Mouse (Mus musculus) gastrocnemius, postnatal 14 days (tissue): ENCODE measurements around the gene Usp40. TPM values are rescaled to one million over a fixed set of nuclear protein-coding genes. Genes with fewer than 3 reads are reported as not detected.
A peak's percentile ranks its signal among the peaks of the same experiment; 100 is the strongest.
"Not testable (repeated sequence)": the region's sequence is repeated elsewhere in the genome, so short reads cannot be mapped to it uniquely, and the experiment has no call there.

Source experiments
- DNase-seq: peaks from one replicate; pipeline ENCODE4 v3.0.0; 2021; ENCODE audit warnings: mixed read lengths
- intact Hi-C: fragments of 180-260 bp; cut with DNase I; formaldehyde crosslinking; loops from one replicate; pipeline ENCODE4 v1.15.1; 2025; ENCODE audit warnings: low total_unique reads
- long read RNA-seq, 2 experiments: library from polyadenylated mRNA; stranded (forward); transcript quantifications; one replicate each; pipeline ENCODE4 v2.0.0; 2021
- total RNA-seq, 2 experiments: library from RNA; stranded (reverse); gene quantifications; 2 replicates each; pipeline ENCODE4 v1.2.3; 2021

Gene Usp40
- 10 to 100 TPM; 11.4 to 12.5 TPM for total RNA-seq
- long read RNA-seq, experiment 1, partial matches to known transcripts, result 1 of 6 reads
- long read RNA-seq, experiment 1, other reads (novel, unspliced or antisense), result 1 of 6 reads
- long read RNA-seq, experiment 2, partial matches to known transcripts, result 2 of 7 reads
- long read RNA-seq, experiment 2, other reads (novel, unspliced or antisense), result 2 of 7 reads

GRCm38 (mm10) chr1:88008211-88008697 lies at the start of gene Usp40:
Gene Usp40, minus strand, starts transcription at chr1:88008551.
- intact Hi-C loops, result no loop called here
- peak; percentile 86 for DNase-seq

- DNase-seq, result no peak
- intact Hi-C loops, result no loop called here
Observed at GRCm38 (mm10) chr1:88055088-88055487, 46.7 kb upstream of the Usp40 start, which contains the start of gene Ugt1a10. Gene Ugt1a10, plus strand, starts transcription at chr1:88055388.

GRCm38 (mm10) chr1:88047408-88047807 lies 39.1 kb upstream of the Usp40 start:
- DNase-seq, intact Hi-C loops: not testable (repeated sequence)

GRCm38 (mm10) chr1:88044832-88045437 lies 36.6 kb upstream of the Usp40 start:
- intact Hi-C loops, DNase-seq: not testable (repeated sequence)

GRCm38 (mm10) chr1:88043044-88043443 lies 34.7 kb upstream of the Usp40 start:
- DNase-seq, intact Hi-C loops: not testable (repeated sequence)

GRCm38 (mm10) chr1:88025244-88025643 lies 16.9 kb upstream of the Usp40 start:
- DNase-seq, intact Hi-C loops: not testable (repeated sequence)

GRCm38 (mm10) chr1:88015371-88015770 lies 7.0 kb upstream of the Usp40 start:
- intact Hi-C loops, result no loop called here
- no peak for DNase-seq

GRCm38 (mm10) chr1:88014671-88015070 lies 6.3 kb upstream of the Usp40 start:
- DNase-seq, result no peak
- intact Hi-C loops, result no loop called here

GRCm38 (mm10) chr1:88014194-88014593 lies 5.8 kb upstream of the Usp40 start:
- intact Hi-C loops, result no loop called here

GRCm38 (mm10) chr1:88013726-88014125 lies 5.4 kb upstream of the Usp40 start:
- intact Hi-C loops, result no loop called here
- DNase-seq, result no peak

More at GRCm38 (mm10) chr1:88014194-88014593, 5.8 kb upstream of the Usp40 start:
- no peak for DNase-seq

- DNase-seq, result no peak
- intact Hi-C loops, result no loop called here
Observed at GRCm38 (mm10) chr1:88009521-88009920, 1.2 kb upstream of the Usp40 start.

GRCm38 (mm10) chr1:88008735-88009134 lies 384 bp upstream of the Usp40 start:
- intact Hi-C loops, result no loop called here
- DNase-seq, result no peak

GRCm38 (mm10) chr1:88007692-88008210 lies 600 bp downstream of the Usp40 start:
- DNase-seq, result no peak
- intact Hi-C loops, result no loop called here

GRCm38 (mm10) chr1:87992716-87993115 lies 15.6 kb downstream of the Usp40 start:
- DNase-seq, result no peak
- intact Hi-C loops, result no loop called here

GRCm38 (mm10) chr1:87982291-87982690 lies 26.1 kb downstream of the Usp40 start:
- DNase-seq, result no peak
- intact Hi-C loops, result no loop called here

- intact Hi-C loops, result no loop called here
- DNase-seq, result no peak
Observed at GRCm38 (mm10) chr1:87970381-87970780, 38.0 kb downstream of the Usp40 start.

GRCm38 (mm10) chr1:87961459-87962167 lies 46.7 kb downstream of the Usp40 start:
- no peak for DNase-seq
- intact Hi-C loops, result no loop called here

- intact Hi-C loops, result no loop called here
- DNase-seq, result no peak
Observed at GRCm38 (mm10) chr1:87960752-87961151, 47.6 kb downstream of the Usp40 start.

- intact Hi-C loops, result no loop called here
- DNase-seq, result no peak
Observed at GRCm38 (mm10) chr1:87959998-87960431, 48.3 kb downstream of the Usp40 start.

- intact Hi-C loops, result no loop called here
Observed at GRCm38 (mm10) chr1:87959532-87959931, 48.8 kb downstream of the Usp40 start.

More at GRCm38 (mm10) chr1:87959532-87959931, 48.8 kb downstream of the Usp40 start:
- DNase-seq, result no peak
